Mouse (Mus musculus) stomach, postnatal 0 days (tissue): Measurements from ENCODE around the gene Tas1r2.

ENCODE experiments used
- CTCF ChIP-seq: IDR thresholded peaks from 2 replicates; pipeline ENCODE4 v1.5.1; 2016; ENCODE audit warnings: antibody characterized with exemption, low read depth, mild to moderate bottlenecking, moderate library complexity
- EP300 ChIP-seq: optimal IDR thresholded peaks from 2 replicates; pipeline ENCODE3; 2016; ENCODE audit warnings: antibody characterized with exemption

DNA sequence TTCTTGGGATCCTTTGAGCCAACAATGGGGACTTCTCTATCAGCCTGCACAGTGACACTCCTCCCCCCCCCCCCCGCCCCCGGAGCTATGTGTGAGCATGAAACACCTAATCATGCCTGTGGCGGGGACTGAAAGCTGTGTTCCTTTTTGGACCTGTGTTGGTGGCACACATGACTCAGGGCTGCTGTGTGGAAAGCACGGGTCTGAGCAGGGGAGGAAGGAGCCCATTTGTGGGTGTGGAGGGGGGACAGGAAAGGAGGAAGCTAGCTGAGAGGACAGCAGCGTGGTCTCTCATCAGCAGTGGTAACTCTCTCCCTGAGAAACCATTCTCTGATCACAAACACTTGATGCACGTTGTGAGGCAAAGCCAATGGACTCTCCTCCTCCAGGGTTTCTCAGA lies 12.6 kb upstream of the Tas1r2 start:
- no peak for TF ChIP-seq CTCF
- TF ChIP-seq EP300: no peak
